Mouse (Mus musculus): ENCODE data around the gene Klhl3.

GRCm38 (mm10) chr13:57980071-57980470, 133.3 kb downstream of the Klhl3 start:
- no peak for TF ChIP-seq CTCF (IDR thresholded peaks at IDR 0.05)
- no peak for TF ChIP-seq POLR2A (IDR thresholded peaks at IDR 0.05; ENCODE audit: insufficient read depth, low read depth, low read length)

All from heart, adult 2 months (tissue).